Mouse (Mus musculus): Measurements from ENCODE around the gene Trpv1.

DNA sequence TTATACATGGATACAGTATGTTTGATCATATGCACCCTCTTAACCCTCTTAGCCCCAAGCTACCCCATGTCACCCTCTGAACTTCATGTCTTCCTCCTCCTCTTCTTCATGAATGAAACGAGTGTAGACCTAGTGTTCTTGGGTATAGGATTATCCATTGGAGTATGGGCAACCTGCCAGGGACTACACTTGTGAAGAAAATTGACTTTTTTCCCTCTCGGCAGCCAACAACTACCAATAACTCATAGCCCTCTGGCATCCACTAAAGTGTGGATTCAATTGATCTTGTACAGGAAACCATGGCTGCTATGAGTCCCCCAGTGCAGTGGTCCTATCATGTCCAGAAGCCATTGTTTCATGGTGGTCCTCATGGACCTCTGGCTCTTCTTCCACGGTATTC is 2.6 kb downstream of the Trpv1 start:
- TF ChIP-seq CTCF (IDR thresholded peaks at IDR 0.05) (no peak), EP300 (IDR thresholded peaks at IDR 0.05; ENCODE audit: insufficient read depth, low read depth, low read length) (no peak), POLR2A (IDR thresholded peaks at IDR 0.05; ENCODE audit: insufficient read depth, low read depth, low read length) (no peak)
